8 mouse cellular contexts compared by ENCODE assay signal in genomic region chr6:8509961-8510863, GRCm38 (mm10). TPM values are rescaled to one million over a fixed set of nuclear protein-coding genes. Genes with fewer than 3 reads are reported as not detected.
DNase-seq lines count a peak whose midpoint lies in the region; ATAC-seq and TF ChIP-seq lines count a peak whose summit lies in the region.

No protein-coding gene starts in this region.

- DNase-seq in left cerebral cortex, adult 2 months (ENCODE audit: extremely low spot score in 1 of 2, low spot score in 2 of 2), result peak; percentile 34 to 41
- DNase-seq in left cerebral cortex, adult 11 months (ENCODE audit: low spot score), result no peak
- peak; percentile 52 for DNase-seq in cerebellum, adult 11 months
- peak; percentile 51 for DNase-seq in forebrain, postnatal 0 days
- no peak for DNase-seq in hindbrain, embryonic 10.5 days (ENCODE audit: low spot score)
- peak; percentile 75 for DNase-seq in limb, embryonic 10.5 days (ENCODE audit: low spot score)
- peak; percentile 56 for DNase-seq in midbrain, embryonic 14.5 days
- DNase-seq in stomach, postnatal 0 days (ENCODE audit: low spot score), result peak; percentile 69

- no peak for TF ChIP-seq CTCF in left cerebral cortex, adult 2 months (IDR thresholded peaks at IDR 0.05)
- no peak for TF ChIP-seq CTCF in forebrain, postnatal 0 days (IDR thresholded peaks at IDR 0.05; ENCODE audit: low read depth)
- TF ChIP-seq CTCF in stomach, postnatal 0 days (IDR thresholded peaks at IDR 0.05; ENCODE audit: low read depth), result no peak

- H3K9me3 ChIP-seq in forebrain, postnatal 0 days (ENCODE audit: low read length), result no peaks in the 10 kb centered on the region
- no peaks in the 10 kb centered on the region for H3K9me3 ChIP-seq in hindbrain, embryonic 10.5 days
- H3K9me3 ChIP-seq in limb, embryonic 10.5 days (replicated peaks), result no peaks in the 10 kb centered on the region
- H3K9me3 ChIP-seq in midbrain, embryonic 14.5 days (ENCODE audit: control insufficient read depth, low read length), result no peaks in the 10 kb centered on the region
- H3K9me3 ChIP-seq in stomach, postnatal 0 days (ENCODE audit: control insufficient read depth, low read length), result no peaks in the 10 kb centered on the region

- WGBS in forebrain, postnatal 0 days, result under 1% methylated on average over 61 of the region's 73 CpGs
- under 1% methylated on average over 63 of the region's 73 CpGs for WGBS in hindbrain, embryonic 10.5 days
- under 1% methylated on average over 73 of the region's 73 CpGs for WGBS in limb, embryonic 10.5 days
- WGBS in midbrain, embryonic 14.5 days, result under 1% methylated on average over 64 of the region's 73 CpGs
- 0% methylated on average over 46 of the region's 73 CpGs for WGBS in stomach, postnatal 0 days

- H3K27ac ChIP-seq in left cerebral cortex, adult 2 months, result peak overlapping the region; percentile 83
- H3K27ac ChIP-seq in forebrain, postnatal 0 days (ENCODE audit: low read depth, low read length), result peak overlapping the region; percentile 99
- peak overlapping the region; percentile 98 for H3K27ac ChIP-seq in hindbrain, embryonic 10.5 days
- H3K27ac ChIP-seq in limb, embryonic 10.5 days, result peak overlapping the region; percentile 99
- peak overlapping the region; percentile 99 for H3K27ac ChIP-seq in midbrain, embryonic 14.5 days (replicated peaks; ENCODE audit: low read depth, low read length)
- peak overlapping the region; percentile 99 for H3K27ac ChIP-seq in stomach, postnatal 0 days (replicated peaks)

- intact Hi-C loops in left cerebral cortex, adult 2 months (cut with DNase I), result loop anchor here (5.0 kb wide), 9 partner anchors 88 to 818 kb away; partner anchors contain the start of genes Asns, Gm45062, Mios and Rpa3

- peaks cover 18% of the 10 kb centered on the region for H3K4me1 ChIP-seq in forebrain, postnatal 0 days (ENCODE audit: insufficient read depth)
- H3K4me1 ChIP-seq in hindbrain, embryonic 10.5 days (replicated peaks), result peaks cover 31% of the 10 kb centered on the region
- peaks cover 24% of the 10 kb centered on the region for H3K4me1 ChIP-seq in limb, embryonic 10.5 days
- 0 out of 2 replicates have a peak, but pooled peaks cover 17% of the 10 kb centered on the region for H3K4me1 ChIP-seq in midbrain, embryonic 14.5 days (ENCODE audit: control insufficient read depth, insufficient read depth, low read length)
- no peaks in the 10 kb centered on the region for H3K4me1 ChIP-seq in stomach, postnatal 0 days (replicated peaks; ENCODE audit: control insufficient read depth, insufficient read depth)

- no peak for ATAC-seq in forebrain, postnatal 0 days
- ATAC-seq in midbrain, embryonic 14.5 days (ENCODE audit: low FRiP score, low TSS enrichment), result peak; percentile 31; the same call in 1 of the 2 replicates
- ATAC-seq in stomach, postnatal 0 days (ENCODE audit: low FRiP score, low TSS enrichment), result peak; percentile 31

- peak overlapping the region; percentile 86 for H3K4me3 ChIP-seq in left cerebral cortex, adult 2 months
- H3K4me3 ChIP-seq in forebrain, postnatal 0 days (ENCODE audit: low read depth, low read length), result peak overlapping the region; percentile 84
- peak overlapping the region; percentile 94 for H3K4me3 ChIP-seq in hindbrain, embryonic 10.5 days
- H3K4me3 ChIP-seq in limb, embryonic 10.5 days, result peak overlapping the region; percentile 98
- H3K4me3 ChIP-seq in midbrain, embryonic 14.5 days (replicated peaks; ENCODE audit: low read depth, low read length), result peak overlapping the region; percentile 86
- H3K4me3 ChIP-seq in stomach, postnatal 0 days (ENCODE audit: low read depth, low read length), result peak overlapping the region; percentile 89

- no peak for TF ChIP-seq EP300 in stomach, postnatal 0 days (optimal IDR thresholded peaks at IDR 0.05)

- no peaks in the 10 kb centered on the region for H3K36me3 ChIP-seq in forebrain, postnatal 0 days (ENCODE audit: insufficient read depth)
- H3K36me3 ChIP-seq in hindbrain, embryonic 10.5 days, result no peaks in the 10 kb centered on the region
- H3K36me3 ChIP-seq in limb, embryonic 10.5 days, result no peaks in the 10 kb centered on the region
- no peaks in the 10 kb centered on the region for H3K36me3 ChIP-seq in midbrain, embryonic 14.5 days (ENCODE audit: control insufficient read depth, insufficient read depth, low read length)
- H3K36me3 ChIP-seq in stomach, postnatal 0 days (ENCODE audit: control insufficient read depth, insufficient read depth, low read length), result no peaks in the 10 kb centered on the region

- peak overlapping the region; percentile 92 for H3K9ac ChIP-seq in forebrain, postnatal 0 days
- peak overlapping the region; percentile 96 for H3K9ac ChIP-seq in midbrain, embryonic 14.5 days (replicated peaks; ENCODE audit: low read length)
- peak overlapping the region; percentile 91 for H3K9ac ChIP-seq in stomach, postnatal 0 days (ENCODE audit: low read length)

- H3K27me3 ChIP-seq in forebrain, postnatal 0 days (ENCODE audit: insufficient read depth, low read length), result no peaks in the 10 kb centered on the region
- H3K27me3 ChIP-seq in hindbrain, embryonic 10.5 days (ENCODE audit: insufficient read depth, poor library complexity, severe bottlenecking), result no peaks in the 10 kb centered on the region
- H3K27me3 ChIP-seq in limb, embryonic 10.5 days (ENCODE audit: low read depth, poor library complexity, severe bottlenecking), result no peaks in the 10 kb centered on the region
- H3K27me3 ChIP-seq in midbrain, embryonic 14.5 days (ENCODE audit: control insufficient read depth, insufficient read depth, low read length), result no peaks in the 10 kb centered on the region
- H3K27me3 ChIP-seq in stomach, postnatal 0 days (ENCODE audit: control insufficient read depth, insufficient read depth, low read length), result no peaks in the 10 kb centered on the region

- H3K4me2 ChIP-seq in forebrain, postnatal 0 days (ENCODE audit: low read depth), result peak overlapping the region; percentile 63
- peak overlapping the region; percentile 76 for H3K4me2 ChIP-seq in midbrain, embryonic 14.5 days (ENCODE audit: low read length)
- H3K4me2 ChIP-seq in stomach, postnatal 0 days (replicated peaks; ENCODE audit: low read depth), result peak overlapping the region; percentile 76

RNA-seq across cellular contexts. Expression of gene Glcci1, which starts 0.8 kb away (rescaled TPM):
- 100 to 1,000 TPM; 160 to 164 TPM for total RNA-seq in left cerebral cortex, adult 2 months (2021)
- 26.4 and 41.7 TPM in 2 replicates for total RNA-seq in forebrain, postnatal 0 days (2014; rRNA removed)
- polyA plus RNA-seq in forebrain, postnatal 0 days (2015; fragmentation: Nextera tagmentation; extraction: Ambion mirVana), result 8.9 and 9.9 TPM in 2 replicates
- 9.3 and 9.5 TPM in 2 replicates for polyA plus RNA-seq in hindbrain, embryonic 10.5 days (2016; fragmentation: Nextera tagmentation; extraction: Ambion mirVana)
- 11.0 and 16.3 TPM in 2 replicates for polyA plus RNA-seq in limb, embryonic 10.5 days (2016; fragmentation: Nextera tagmentation; extraction: Ambion mirVana)
- polyA plus RNA-seq in midbrain, embryonic 14.5 days (2014; fragmentation: Nextera tagmentation; extraction: Ambion mirVana), result 14.1 and 15.1 TPM in 2 replicates
- 4.0 and 4.1 TPM in 2 replicates for polyA plus RNA-seq in stomach, postnatal 0 days (2015; fragmentation: Nextera tagmentation; extraction: Ambion mirVana)

Comparison
In these comparisons a context has a peak if more than half of its experiments do, and no peak if none do; other contexts are left out.
1. DNase-seq: peak in left cerebral cortex, adult 2 months (2 of 2), cerebellum, adult 11 months (single experiment), forebrain, postnatal 0 days (single experiment), limb, embryonic 10.5 days (single experiment), midbrain, embryonic 14.5 days (single experiment) and stomach, postnatal 0 days (single experiment); none in left cerebral cortex, adult 11 months (single experiment) and hindbrain, embryonic 10.5 days (single experiment).
2. Peak in every context shown above with its lines, with median percentiles within 50 percentile points of each other: H3K27ac ChIP-seq, H3K4me3 ChIP-seq, H3K4me2 ChIP-seq and H3K9ac ChIP-seq.